Mouse (Mus musculus): ENCODE results near the gene Olfm4.

The Olfm4 gene

DNA sequence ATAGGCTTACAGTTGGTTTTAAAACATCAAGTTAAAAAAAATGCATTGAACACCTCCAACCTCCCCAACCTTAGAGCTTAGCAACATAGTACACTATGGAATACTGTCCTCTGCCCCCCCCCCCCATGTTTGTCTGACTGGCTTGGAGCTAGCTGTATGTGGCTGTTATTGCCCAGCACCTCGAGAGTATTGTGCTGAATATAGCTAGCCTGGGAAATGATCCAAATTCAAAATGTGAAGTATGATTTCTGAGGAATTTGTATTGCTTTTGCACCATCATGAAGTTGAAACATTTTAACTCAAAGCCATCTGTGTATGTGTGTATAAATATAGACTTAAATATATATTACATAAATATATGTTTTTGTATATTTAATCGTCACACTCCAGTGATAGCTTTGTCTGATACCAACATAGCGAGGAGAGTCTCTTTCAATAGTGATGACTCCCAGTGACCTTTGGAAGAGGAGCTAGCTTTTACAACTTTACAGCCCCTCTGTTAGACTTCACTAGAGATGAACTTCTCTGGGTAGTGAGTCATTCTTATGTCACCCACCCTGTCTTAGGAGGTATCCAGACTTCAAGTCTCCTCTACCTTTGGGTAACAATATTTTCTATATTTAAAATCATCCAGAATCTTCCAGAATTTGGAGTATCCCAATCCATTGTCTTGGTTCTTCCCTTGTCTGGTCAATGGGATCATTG is 45.6 kb downstream of the Olfm4 start:
- DNase-seq = peak; percentile 18

- no peak for DNase-seq
Observed at GRCm38 (mm10) chr14:80039645-80040272, 55.9 kb downstream of the Olfm4 start.

GRCm38 (mm10) chr14:80046104-80046734 is 62.3 kb downstream of the Olfm4 start:
- no peak for DNase-seq

GRCm38 (mm10) chr14:80047368-80048101 is 63.7 kb downstream of the Olfm4 start:
- no peak for DNase-seq

DNA sequence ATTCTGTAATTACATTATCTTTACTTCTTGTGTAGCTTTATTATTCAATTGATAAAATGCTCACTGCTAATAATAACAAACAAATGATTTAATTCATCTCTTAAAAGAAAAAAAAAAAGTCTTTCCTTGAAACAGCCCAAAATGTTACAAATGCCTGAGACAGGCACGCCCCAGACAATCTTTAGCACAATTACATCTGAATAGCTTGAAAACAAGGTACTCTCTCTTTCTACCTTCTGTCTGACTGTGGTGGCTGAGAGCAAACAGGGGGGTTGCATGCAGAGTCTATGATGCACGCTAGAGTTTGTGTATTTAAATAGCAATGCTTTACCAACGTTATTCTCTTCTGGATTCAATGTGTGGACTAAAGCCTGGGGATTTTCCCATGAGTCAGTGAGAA is 71.8 kb downstream of the Olfm4 start:
- DNase-seq = no peak

DNA sequence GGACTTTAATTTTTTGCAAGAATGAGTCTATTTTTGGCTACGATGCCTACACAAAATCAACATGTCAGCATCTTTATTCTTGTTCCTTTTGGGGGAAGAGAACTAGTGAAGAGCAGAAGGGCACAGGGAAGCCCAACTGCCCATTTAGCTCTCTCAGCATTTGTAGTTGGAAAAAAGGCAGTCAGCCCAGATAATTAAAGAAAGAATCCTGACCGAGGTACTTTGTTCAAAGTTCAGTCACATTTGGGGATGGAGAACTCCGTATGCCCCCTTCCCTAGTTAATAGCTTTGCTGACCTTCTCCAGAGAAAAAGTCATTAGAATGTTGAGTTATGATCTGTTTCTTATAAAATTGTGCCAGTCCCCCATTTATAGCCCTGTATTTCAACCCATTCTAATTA is 77.8 kb downstream of the Olfm4 start:
- DNase-seq = no peak

GRCm38 (mm10) chr14:80062896-80063295 is 79.0 kb downstream of the Olfm4 start:
- no peak for DNase-seq

- no peak for DNase-seq
Observed at GRCm38 (mm10) chr14:80070580-80070979, 86.7 kb downstream of the Olfm4 start.
